Mouse (Mus musculus): ENCODE data around the gene Fthl17d.
"Not testable (repeated sequence)": the region's sequence is repeated elsewhere in the genome, so short reads cannot be mapped to it uniquely, and the experiment has no call there.

The Fthl17d gene

GRCm38 (mm10) chrX:8986655-8987054, at the start of gene Fthl17d:
Gene Fthl17d, minus strand, starts transcription at chrX:8986755.
- not testable (repeated sequence) for DNase-seq (ENCODE audit: low spot score)

- DNase-seq (ENCODE audit: low spot score), result not testable (repeated sequence)
Measured at GRCm38 (mm10) chrX:9033193-9033592, 46.6 kb upstream of the Fthl17d start, which contains the start of gene Fthl17e. Gene Fthl17e, plus strand, starts transcription at chrX:9033493.

DNA sequence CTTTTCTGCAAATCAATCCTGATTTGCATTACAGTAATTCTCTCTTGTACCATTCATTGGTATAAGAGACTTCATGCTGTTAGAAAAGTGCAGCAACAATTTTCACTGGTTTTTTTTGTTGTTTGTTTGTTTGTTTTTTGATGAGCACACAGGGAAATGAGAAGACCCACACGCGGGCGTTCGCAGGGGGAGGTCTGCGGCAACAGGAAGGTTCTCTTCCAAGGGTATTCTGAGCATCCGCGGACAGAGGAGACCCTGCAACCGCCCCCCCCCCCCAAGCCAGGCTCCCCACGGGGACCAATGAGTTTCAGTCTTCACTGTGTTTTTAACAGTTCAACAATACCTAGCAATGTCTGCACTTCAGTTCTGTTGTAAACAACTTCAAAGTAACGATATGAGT, 32.9 kb upstream of the Fthl17d start:
- DNase-seq (ENCODE audit: low spot score), result no peak

- no peak for DNase-seq (ENCODE audit: low spot score)
Measured at GRCm38 (mm10) chrX:9016079-9016478, 29.5 kb upstream of the Fthl17d start.

DNA sequence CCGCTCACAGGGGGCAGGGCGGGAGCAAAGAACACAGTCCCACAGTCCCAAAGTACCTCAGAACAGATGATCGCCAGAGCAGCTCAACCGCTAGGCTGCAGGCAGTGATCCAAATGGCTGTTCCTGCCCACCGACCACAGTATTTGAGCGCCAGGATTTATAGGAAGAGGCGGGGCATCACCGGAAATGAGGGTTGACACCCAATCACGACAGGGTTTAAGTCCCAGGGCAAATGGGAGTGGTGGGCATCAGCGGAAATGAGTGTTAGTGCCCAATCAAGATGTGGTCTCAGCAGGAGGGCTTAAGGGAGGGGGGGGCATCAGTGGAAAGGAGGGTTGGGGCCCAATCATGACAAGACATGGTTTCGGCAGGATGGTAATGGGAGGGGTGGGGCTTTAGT, 10.1 kb downstream of the Fthl17d start, which contains the start of gene Fthl17c:
Gene Fthl17c (minus strand): TSS at position 101 of the 400 bp plus-strand sequence.
- DNase-seq (ENCODE audit: low spot score), result not testable (repeated sequence)

- peak; percentile 17 for DNase-seq (ENCODE audit: low spot score)
Measured at GRCm38 (mm10) chrX:8964618-8965017, 21.9 kb downstream of the Fthl17d start.

GRCm38 (mm10) chrX:8962875-8963274, 23.7 kb downstream of the Fthl17d start, which contains the start of gene Fthl17b:
Gene Fthl17b, minus strand, starts transcription at chrX:8962975.
- not testable (repeated sequence) for DNase-seq (ENCODE audit: low spot score)

DNA sequence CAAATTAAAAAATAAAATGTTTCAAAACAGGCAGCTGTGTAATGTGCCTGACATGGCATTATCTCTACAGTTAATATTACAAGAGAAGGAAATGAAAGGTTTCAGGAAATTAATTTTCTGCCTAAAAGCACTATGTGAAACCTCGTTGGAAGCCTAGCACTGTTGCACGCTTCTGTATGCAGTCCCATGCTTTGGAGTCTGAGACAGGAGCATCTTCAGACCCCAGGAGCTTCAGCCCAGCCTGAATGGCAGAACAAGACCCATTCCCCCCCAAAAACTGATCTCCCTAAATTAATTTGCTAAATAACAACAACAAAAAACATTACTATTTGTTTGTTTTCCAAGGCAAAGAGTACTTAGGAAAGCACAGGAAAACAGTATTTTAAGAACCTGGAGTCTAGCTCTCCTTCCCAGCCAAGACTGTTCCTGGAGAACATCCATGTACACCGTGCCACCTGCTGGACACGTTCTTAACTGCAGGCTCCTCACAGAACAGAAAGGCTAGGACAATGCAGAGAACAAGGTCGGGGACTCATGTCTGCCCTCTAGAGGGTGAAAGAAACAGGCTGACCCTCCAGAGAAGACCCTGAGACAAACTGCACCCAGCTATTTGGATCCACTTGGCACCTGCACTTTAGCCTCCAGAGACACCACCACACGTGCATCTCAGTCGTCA, 38.3 kb downstream of the Fthl17d start:
- peak; percentile 47 for DNase-seq (ENCODE audit: low spot score)

- DNase-seq (ENCODE audit: low spot score), result no peak
Measured at GRCm38 (mm10) chrX:8944041-8944440, 42.5 kb downstream of the Fthl17d start.
